Mouse (Mus musculus) cerebellum, postnatal 14 days (tissue): ENCODE data around the gene Dnah8.
A peak's percentile ranks its signal among the peaks of the same experiment; 100 is the strongest.
"Not testable (repeated sequence)": the region's sequence is repeated elsewhere in the genome, so short reads cannot be mapped to it uniquely, and the experiment has no call there.

Experiments used
- DNase-seq, 2 experiments: peaks; one replicate each; pipeline ENCODE4 v3.0.0; 2021; ENCODE audit warnings: mixed read lengths in 2 of 2

Gene Dnah8

GRCm38 (mm10) chr17:30624132-30624531, at the start of gene Dnah8:
Gene Dnah8 (plus strand): TSS chr17:30624354.
- not testable (repeated sequence) for DNase-seq

- DNase-seq, result no peak
Measured at GRCm38 (mm10) chr17:30574783-30575075, 49.4 kb upstream of the Dnah8 start.

- peak; percentile 31 to 64 for DNase-seq
Measured at GRCm38 (mm10) chr17:30575121-30575904, 48.8 kb upstream of the Dnah8 start.

- DNase-seq, result peak; percentile 95 to 99
Measured at GRCm38 (mm10) chr17:30575941-30576773, 48.0 kb upstream of the Dnah8 start, which contains the start of gene Btbd9. Gene Btbd9 (minus strand): TSS chr17:30576488.

- peak in 1 of 2 experiments; percentile 35 for DNase-seq
Measured at GRCm38 (mm10) chr17:30576946-30577345, 47.2 kb upstream of the Dnah8 start.

DNA sequence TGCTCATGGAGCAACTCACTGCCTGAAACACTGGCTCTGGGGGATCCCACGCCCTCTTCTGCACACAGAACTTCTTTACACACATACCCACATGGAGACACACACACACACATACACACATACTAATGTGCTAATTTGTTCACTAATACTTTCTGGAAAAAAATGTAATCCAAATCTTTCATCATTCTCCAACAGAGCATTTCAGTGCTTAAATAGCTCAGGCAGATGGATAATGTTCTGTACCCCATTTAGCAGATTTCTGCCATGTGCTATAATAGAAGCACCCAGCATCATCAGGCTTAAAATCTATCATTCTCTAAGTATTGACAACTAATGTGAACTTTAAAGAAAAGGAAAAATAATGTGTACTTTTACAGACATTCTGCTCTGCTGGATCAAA, 43.4 kb upstream of the Dnah8 start:
- no peak for DNase-seq

DNA sequence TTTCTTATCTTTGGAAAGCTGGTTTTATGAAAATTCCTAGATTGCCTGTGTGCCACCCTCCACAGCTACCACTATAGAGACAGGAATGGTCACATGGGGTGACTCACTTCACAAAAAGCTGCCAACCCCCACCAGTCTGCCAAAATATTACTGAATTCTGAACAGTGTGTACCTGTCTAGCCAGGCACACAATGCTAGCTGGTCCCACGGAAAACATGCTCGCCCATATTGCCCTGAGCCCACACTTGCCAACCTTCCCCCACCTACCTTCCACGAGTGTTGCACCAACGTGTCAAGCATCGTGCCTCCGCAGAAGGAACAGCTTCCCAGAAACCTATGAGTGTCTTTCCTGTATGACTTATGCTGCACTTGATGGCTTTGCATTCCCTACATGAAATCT, 43.0 kb upstream of the Dnah8 start:
- DNase-seq, result no peak

- no peak for DNase-seq
Measured at GRCm38 (mm10) chr17:30582313-30582712, 41.8 kb upstream of the Dnah8 start.

GRCm38 (mm10) chr17:30583258-30584001, 40.7 kb upstream of the Dnah8 start:
- DNase-seq, result no peak

DNA sequence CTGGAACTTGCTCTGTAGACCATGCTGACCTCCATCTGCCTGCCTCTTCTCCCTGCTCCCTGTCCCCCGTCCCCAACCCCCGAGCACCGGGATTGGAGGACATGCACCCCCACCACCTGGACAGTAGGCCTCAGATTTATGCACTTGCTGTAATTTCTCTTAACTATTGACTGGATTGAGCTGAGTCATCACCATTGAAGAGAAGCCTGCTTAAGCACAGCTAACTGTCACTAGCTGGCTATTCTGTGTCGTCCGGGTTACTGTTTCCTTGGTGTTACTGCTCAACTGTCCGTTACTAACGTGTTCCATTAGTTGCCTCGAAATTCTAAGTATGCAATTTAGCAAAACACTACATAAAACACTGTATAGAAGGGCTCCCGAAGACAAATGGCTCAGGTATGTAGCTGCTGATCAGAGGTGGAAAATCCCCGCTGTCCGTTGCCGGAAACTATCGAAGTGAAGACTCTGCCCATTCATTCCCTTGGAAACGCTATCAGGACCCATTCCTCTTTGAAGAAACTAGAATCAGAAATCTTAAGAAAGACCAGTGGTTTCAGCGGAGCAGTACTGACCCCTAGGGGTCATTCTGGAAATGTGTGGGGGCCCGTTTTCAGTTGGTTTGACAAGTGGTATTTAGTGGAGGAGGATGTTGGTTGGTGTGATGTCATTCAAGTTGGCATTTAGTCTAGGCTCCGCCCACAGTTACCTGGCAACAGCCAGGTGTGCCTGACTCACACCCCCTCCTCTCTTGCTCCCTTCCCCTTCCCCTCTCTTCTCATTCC, 33.5 kb upstream of the Dnah8 start:
- peak; percentile 79 for DNase-seq

DNA sequence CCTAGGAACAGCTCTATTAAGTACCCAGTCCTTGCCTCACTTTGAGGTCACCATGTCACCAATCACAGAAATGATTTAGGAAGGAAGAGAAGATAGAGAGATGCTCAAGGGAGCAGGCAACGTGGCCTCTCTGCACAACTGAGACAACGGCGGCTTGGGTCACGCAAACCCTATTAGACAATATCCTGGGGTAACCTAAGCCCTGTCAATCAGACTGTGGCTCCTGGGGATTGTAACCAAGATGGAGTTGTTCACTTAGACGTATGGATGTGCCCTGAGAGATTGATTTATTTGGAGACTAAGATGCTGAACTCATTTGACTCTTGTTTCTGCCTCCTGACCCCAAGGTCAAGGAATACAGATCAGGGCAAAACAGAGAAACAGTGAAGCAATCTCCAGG, 29.7 kb upstream of the Dnah8 start:
- DNase-seq, result no peak

GRCm38 (mm10) chr17:30594846-30595245, 29.3 kb upstream of the Dnah8 start:
- no peak for DNase-seq

GRCm38 (mm10) chr17:30597786-30598185, 26.4 kb upstream of the Dnah8 start:
- DNase-seq, result no peak

DNA sequence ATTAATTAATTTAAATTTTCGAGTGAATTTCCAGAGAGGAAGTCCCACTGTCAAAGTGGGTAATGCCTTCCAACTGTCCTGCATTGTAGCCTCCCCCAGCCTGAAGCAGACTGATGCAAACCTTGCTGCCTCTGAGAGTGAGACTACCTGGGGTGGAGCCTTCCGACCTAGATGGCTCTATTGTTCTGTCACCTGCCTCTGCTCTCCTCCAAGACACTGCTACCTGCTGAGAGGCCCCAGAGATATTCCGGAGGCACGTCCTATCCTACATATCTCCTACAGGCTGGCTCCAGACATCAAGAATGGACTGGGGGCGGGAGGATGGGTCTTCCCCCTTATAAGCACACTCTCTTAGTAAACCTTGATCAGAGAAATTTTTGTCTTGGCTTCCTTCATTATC, 25.9 kb upstream of the Dnah8 start:
- DNase-seq, result no peak

- no peak for DNase-seq
Measured at GRCm38 (mm10) chr17:30602175-30602574, 22.0 kb upstream of the Dnah8 start.

DNA sequence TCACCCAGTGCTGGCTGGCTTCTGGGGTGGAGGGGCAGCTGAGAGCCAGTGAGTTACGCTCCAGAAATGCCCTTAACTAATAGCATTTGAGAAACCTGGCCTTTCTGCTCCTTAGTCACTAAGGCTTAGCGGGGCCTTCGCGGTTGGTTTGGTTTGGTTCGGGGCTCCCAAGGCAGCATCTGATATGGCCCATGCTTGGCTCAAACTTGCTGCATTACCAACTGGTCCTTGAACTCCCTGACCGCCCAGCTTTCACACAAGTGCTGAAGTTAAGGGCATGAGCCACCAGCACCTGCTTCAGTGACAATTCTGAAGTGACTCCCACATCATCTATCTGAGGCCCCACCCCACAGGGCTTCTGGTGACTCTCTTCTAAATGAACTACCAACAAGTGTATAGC, 19.9 kb upstream of the Dnah8 start:
- no peak for DNase-seq

DNA sequence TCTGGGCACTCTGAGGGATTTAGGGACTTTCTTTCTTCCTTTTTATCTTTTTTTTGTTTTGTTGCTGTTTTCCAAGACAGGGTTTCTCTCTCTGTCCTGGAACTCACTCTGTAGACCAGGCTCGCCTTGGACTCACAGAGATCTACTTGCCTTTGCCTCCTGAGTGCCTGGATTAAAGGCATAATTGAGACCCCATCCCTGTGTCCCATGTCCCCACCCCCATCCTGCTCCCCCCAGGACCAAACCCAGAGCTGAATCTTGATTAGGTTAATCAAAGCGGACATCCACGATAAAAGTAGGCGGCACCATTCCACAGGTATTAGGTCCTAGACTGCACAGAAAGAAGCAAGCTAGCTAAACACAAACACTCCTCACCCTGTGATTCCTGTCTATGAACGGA, 19.2 kb upstream of the Dnah8 start:
- DNase-seq, result no peak

DNA sequence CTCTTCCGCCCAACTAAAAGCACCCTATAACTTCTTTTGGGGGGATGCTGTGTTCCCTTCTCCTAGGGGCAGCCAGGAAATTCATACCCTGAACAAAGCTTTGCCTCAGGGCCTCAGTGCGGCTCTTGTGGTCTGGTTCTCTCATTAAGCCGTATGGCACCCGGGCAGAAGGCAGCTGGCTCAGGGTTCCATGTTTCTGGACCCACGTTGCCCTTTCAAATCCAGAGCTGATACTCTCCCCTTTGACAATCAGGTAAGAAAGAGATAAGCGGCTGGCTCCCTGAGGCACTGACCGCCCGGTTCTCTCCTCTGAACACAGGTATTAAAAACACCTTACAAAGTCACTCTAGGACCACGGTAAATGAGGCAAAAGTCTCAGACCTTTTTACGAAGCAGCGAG, 17.9 kb upstream of the Dnah8 start:
- DNase-seq, result no peak

DNA sequence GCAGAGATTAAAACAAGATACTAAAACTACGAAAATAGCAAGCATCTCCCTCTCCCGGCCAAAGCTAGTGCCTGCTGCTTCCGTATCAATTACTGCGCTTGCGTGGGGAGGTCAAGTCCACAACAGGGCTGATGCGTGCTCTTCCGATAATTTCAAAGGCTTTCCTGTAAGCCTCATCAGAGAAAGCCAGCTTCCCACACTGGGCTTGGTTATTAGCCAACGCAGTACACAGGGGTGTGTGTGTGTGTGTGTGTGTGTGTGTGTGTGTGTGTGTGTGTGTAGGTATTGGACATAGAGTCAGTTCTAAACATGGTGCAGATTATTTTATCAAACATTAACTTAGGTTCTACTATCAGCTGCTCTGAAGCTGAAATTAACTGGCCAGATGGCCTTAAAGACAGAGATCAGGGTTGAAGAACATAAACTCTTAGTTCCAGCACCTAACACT, 17.5 kb upstream of the Dnah8 start:
- DNase-seq, result no peak

DNA sequence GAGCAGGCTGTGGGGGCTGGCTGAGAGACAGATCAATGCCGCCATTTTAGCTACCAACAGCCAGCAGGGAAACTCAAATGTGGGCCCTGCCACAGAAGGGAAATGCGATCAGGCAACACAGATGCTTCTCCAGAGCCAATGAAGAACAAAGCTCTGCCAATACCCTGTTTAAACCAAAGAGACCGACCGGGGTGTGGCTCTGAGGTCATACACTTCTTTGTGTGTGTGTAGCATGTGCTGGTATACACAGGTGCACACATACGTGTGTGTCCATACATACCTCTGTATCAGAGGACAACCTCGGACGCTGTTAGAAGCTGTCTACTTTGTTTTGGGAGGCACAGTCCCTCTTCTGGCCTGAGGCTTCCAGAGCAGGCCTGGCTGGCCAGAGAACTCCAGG, 16.8 kb upstream of the Dnah8 start:
- DNase-seq, result no peak

- DNase-seq, result no peak
Measured at GRCm38 (mm10) chr17:30607909-30608495, 16.2 kb upstream of the Dnah8 start.

- no peak for DNase-seq
Measured at GRCm38 (mm10) chr17:30609305-30609979, 14.7 kb upstream of the Dnah8 start.
